Mouse (Mus musculus): ENCODE measurements around the gene Abhd16a. TPM values are rescaled to one million over a fixed set of nuclear protein-coding genes. Genes with fewer than 3 reads are reported as not detected.

Abhd16a gene
- polyA plus RNA-seq, 1 experiment from 2014 or later = 111 TPM

- peak; percentile 55 for ATAC-seq
- DNase-seq (ENCODE audit: low spot score) = peak; percentile 82
- Histone ChIP-seq H3K4me2 (replicated peaks; ENCODE audit: low read depth, low read length) (peak within 1 kb of the TSS; percentile 81), H3K27ac (ENCODE audit: low read length) (peak within 1 kb of the TSS; percentile 92), H3K27me3 (replicated peaks; ENCODE audit: insufficient read depth, low read length) (no peaks in the 10 kb centered on the region), H3K4me3 (ENCODE audit: low read depth, low read length) (peak within 1 kb of the TSS; percentile 62), H3K9ac (replicated peaks; ENCODE audit: low read depth) (peak within 1 kb of the TSS; percentile 68), H3K36me3 (ENCODE audit: insufficient read depth, low read length) (no peaks in the 10 kb centered on the region), H3K9me3 (ENCODE audit: low read length) (no peaks in the 10 kb centered on the region), H3K4me1 (ENCODE audit: insufficient read depth, low read depth, low read length) (peaks cover 15% of the 10 kb centered on the region)
- TF ChIP-seq EP300 (IDR thresholded peaks at IDR 0.05) = no peak
- TF ChIP-seq CTCF (IDR thresholded peaks at IDR 0.05) = peak; percentile 36; the same call in 1 of the 2 replicates
- WGBS = under 1% methylated on average over 36 of the region's 36 CpGs
Observed at GRCm38 (mm10) chr17:35126206-35126611, 37.1 kb downstream of the Abhd16a start, which contains the start of gene D17H6S53E. Gene D17H6S53E (plus strand): TSS chr17:35126373.

GRCm38 (mm10) chr17:35127017-35127416 lies 38.0 kb downstream of the Abhd16a start:
- TF ChIP-seq EP300 (IDR thresholded peaks at IDR 0.05) = no peak
- no peak for TF ChIP-seq CTCF (IDR thresholded peaks at IDR 0.05)
- peak overlapping the region; percentile 68 for H3K9ac ChIP-seq (replicated peaks; ENCODE audit: low read depth)
- no peaks in the 10 kb centered on the region for H3K27me3 ChIP-seq (replicated peaks; ENCODE audit: insufficient read depth, low read length)
- peak overlapping the region; percentile 81 for H3K4me2 ChIP-seq (replicated peaks; ENCODE audit: low read depth, low read length)
- no peaks in the 10 kb centered on the region for H3K9me3 ChIP-seq (ENCODE audit: low read length)
- no peak for ATAC-seq
- WGBS = 52% methylated on average over 13 of the region's 13 CpGs
- DNase-seq (ENCODE audit: low spot score) = peak; percentile 24
- peak overlapping the region; percentile 62 for H3K4me3 ChIP-seq (ENCODE audit: low read depth, low read length)
- peak overlapping the region; percentile 92; the same call in 1 of the 2 replicates for H3K27ac ChIP-seq (ENCODE audit: low read length)
- no peaks in the 10 kb centered on the region for H3K36me3 ChIP-seq (ENCODE audit: insufficient read depth, low read length)
- peaks cover 15% of the 10 kb centered on the region for H3K4me1 ChIP-seq (ENCODE audit: insufficient read depth, low read depth, low read length)

GRCm38 (mm10) chr17:35128996-35129395 lies 39.9 kb downstream of the Abhd16a start:
- H3K4me3 ChIP-seq (ENCODE audit: low read depth, low read length) = no peak overlapping the region
- ATAC-seq (no peak), DNase-seq (ENCODE audit: low spot score) (no peak)
- WGBS = 60% methylated on average over 11 of the region's 11 CpGs
- H3K27ac ChIP-seq (ENCODE audit: low read length) = no peak overlapping the region
- no peaks in the 10 kb centered on the region for H3K36me3 ChIP-seq (ENCODE audit: insufficient read depth, low read length)
- no peaks in the 10 kb centered on the region for H3K9me3 ChIP-seq (ENCODE audit: low read length)
- no peak overlapping the region for H3K4me2 ChIP-seq (replicated peaks; ENCODE audit: low read depth, low read length)
- peaks cover 15% of the 10 kb centered on the region for H3K4me1 ChIP-seq (ENCODE audit: insufficient read depth, low read depth, low read length)
- no peaks in the 10 kb centered on the region for H3K27me3 ChIP-seq (replicated peaks; ENCODE audit: insufficient read depth, low read length)
- H3K9ac ChIP-seq (replicated peaks; ENCODE audit: low read depth) = no peak overlapping the region
- TF ChIP-seq EP300 (IDR thresholded peaks at IDR 0.05) = no peak
- no peak for TF ChIP-seq CTCF (IDR thresholded peaks at IDR 0.05)

GRCm38 (mm10) chr17:35131038-35131437 lies 42.0 kb downstream of the Abhd16a start:
- H3K4me2 ChIP-seq (replicated peaks; ENCODE audit: low read depth, low read length) = no peak overlapping the region
- H3K27me3 ChIP-seq (replicated peaks; ENCODE audit: insufficient read depth, low read length) = no peaks in the 10 kb centered on the region
- 85% methylated on average over 8 of the region's 8 CpGs for WGBS

GRCm38 (mm10) chr17:35131500-35132173 lies 42.6 kb downstream of the Abhd16a start, which contains the start of gene Apom:
Gene Apom (minus strand): TSS chr17:35132050.
- TF ChIP-seq CTCF (IDR thresholded peaks at IDR 0.05) (no peak), EP300 (IDR thresholded peaks at IDR 0.05) (no peak)
- Histone ChIP-seq H3K27me3 (replicated peaks; ENCODE audit: insufficient read depth, low read length) (no peaks in the 10 kb centered on the region), H3K4me2 (replicated peaks; ENCODE audit: low read depth, low read length) (no peak within 1 kb of the TSS), H3K36me3 (ENCODE audit: insufficient read depth, low read length) (no peaks in the 10 kb centered on the region), H3K4me1 (ENCODE audit: insufficient read depth, low read depth, low read length) (peaks cover 10% of the 10 kb centered on the region; the same call in 1 of the 2 replicates), H3K9me3 (ENCODE audit: low read length) (no peaks in the 10 kb centered on the region), H3K27ac (ENCODE audit: low read length) (no peak within 1 kb of the TSS), H3K9ac (replicated peaks; ENCODE audit: low read depth) (no peak within 1 kb of the TSS), H3K4me3 (ENCODE audit: low read depth, low read length) (no peak within 1 kb of the TSS)
- ATAC-seq (no peak), DNase-seq (ENCODE audit: low spot score) (no peak)
- 74% methylated on average over 15 of the region's 15 CpGs for WGBS

More at GRCm38 (mm10) chr17:35131038-35131437, 42.0 kb downstream of the Abhd16a start:
- Histone ChIP-seq H3K9me3 (ENCODE audit: low read length) (no peaks in the 10 kb centered on the region), H3K27ac (ENCODE audit: low read length) (no peak overlapping the region), H3K4me3 (ENCODE audit: low read depth, low read length) (no peak overlapping the region), H3K4me1 (ENCODE audit: insufficient read depth, low read depth, low read length) (peaks cover 10% of the 10 kb centered on the region; the same call in 1 of the 2 replicates), H3K9ac (replicated peaks; ENCODE audit: low read depth) (no peak overlapping the region), H3K36me3 (ENCODE audit: insufficient read depth, low read length) (no peaks in the 10 kb centered on the region)
- ATAC-seq (no peak), DNase-seq (ENCODE audit: low spot score) (no peak)
- no peak for TF ChIP-seq EP300 (IDR thresholded peaks at IDR 0.05)
- no peak for TF ChIP-seq CTCF (IDR thresholded peaks at IDR 0.05)

- Histone ChIP-seq H3K9me3 (ENCODE audit: low read length) (no peaks in the 10 kb centered on the region), H3K36me3 (ENCODE audit: insufficient read depth, low read length) (no peaks in the 10 kb centered on the region), H3K27me3 (replicated peaks; ENCODE audit: insufficient read depth, low read length) (no peaks in the 10 kb centered on the region), H3K4me3 (ENCODE audit: low read depth, low read length) (no peak overlapping the region), H3K4me1 (ENCODE audit: insufficient read depth, low read depth, low read length) (peaks cover 7% of the 10 kb centered on the region), H3K9ac (replicated peaks; ENCODE audit: low read depth) (no peak overlapping the region), H3K4me2 (replicated peaks; ENCODE audit: low read depth, low read length) (no peak overlapping the region), H3K27ac (ENCODE audit: low read length) (no peak overlapping the region)
- TF ChIP-seq EP300 (IDR thresholded peaks at IDR 0.05) (no peak), CTCF (IDR thresholded peaks at IDR 0.05) (no peak)
- WGBS = 63% methylated on average over 3 of the region's 3 CpGs
- ATAC-seq (no peak), DNase-seq (ENCODE audit: low spot score) (no peak)
Observed at GRCm38 (mm10) chr17:35132174-35132560, 43.1 kb downstream of the Abhd16a start.

All from lung, postnatal 0 days (tissue).